Mouse (Mus musculus) cortical plate, adult 2 months (tissue): ENCODE data around the gene Eif4e1b.

ENCODE experiments used
- CTCF ChIP-seq: fragments of 200-500 bp; IDR thresholded peaks from 2 replicates; pipeline ENCODE4 v1.5.1; 2011; ENCODE audit warnings: mild to moderate bottlenecking, control low read depth, low read length; ENCODE audit not compliant: insufficient read depth; ENCODE audit errors: extremely low read depth
- POLR2A ChIP-seq: fragments of 200-500 bp; IDR thresholded peaks from 2 replicates; pipeline ENCODE4 v1.6.1; 2011; ENCODE audit warnings: mild to moderate bottlenecking, low read length, control low read depth; ENCODE audit not compliant: insufficient read depth; ENCODE audit errors: extremely low read depth

- TF ChIP-seq POLR2A: no peak
- no peak for TF ChIP-seq CTCF
These were observed 10.3 kb downstream of the Eif4e1b start for GRCm38 (mm10) chr13:54794002-54794577.
